In genomic region chrX:11591391-11592187, GRCm38 (mm10) we compare ENCODE assay signal across 9 mouse cellular contexts.
DNase-seq lines count a peak whose midpoint lies in the region; ATAC-seq and TF ChIP-seq lines count a peak whose summit lies in the region.
"Had no signal": no experiment of that assay in that cellular context is flagged by ENCODE, and none has a peak within 500 bp of the region (broad histone marks: within the 10 kb centered on the region; RNA-seq: fewer than 3 reads in every experiment).

No protein-coding gene starts in this region.

- no peak for TF ChIP-seq POLR2A in embryonic fibroblast, embryonic 13.5 days (IDR thresholded peaks at IDR 0.05; ENCODE audit: low read depth, low read length)

- no peaks in the 10 kb centered on the region for H3K9me3 ChIP-seq in midbrain, embryonic 10.5 days (replicated peaks)
- no peaks in the 10 kb centered on the region for H3K9me3 ChIP-seq in midbrain, embryonic 16.5 days (replicated peaks; ENCODE audit: control insufficient read depth, low read length, poor library complexity, severe bottlenecking)
- H3K9me3 ChIP-seq in stomach, embryonic 16.5 days (replicated peaks; ENCODE audit: control insufficient read depth, low read length), result no peaks in the 10 kb centered on the region; the same call in 1 of the 2 replicates
- H3K9me3 ChIP-seq: lung, embryonic 15.5 days had no signal

- peaks cover 100% of the 10 kb centered on the region for H3K27me3 ChIP-seq in midbrain, embryonic 10.5 days (ENCODE audit: low read depth, poor library complexity, severe bottlenecking)
- peaks cover 2% of the 10 kb centered on the region; the same call in 1 of the 2 replicates for H3K27me3 ChIP-seq in midbrain, embryonic 16.5 days (ENCODE audit: control insufficient read depth, insufficient read depth, low read depth, low read length)
- H3K27me3 ChIP-seq in stomach, embryonic 16.5 days (ENCODE audit: control insufficient read depth, insufficient read depth, low read length), result peaks cover 6% of the 10 kb centered on the region; the same call in 1 of the 2 replicates
- H3K27me3 ChIP-seq: lung, embryonic 15.5 days had no signal

- intact Hi-C loops in heart, postnatal 14 days (cut with DNase I), result no loop called here

- TF ChIP-seq CTCF in embryonic fibroblast, embryonic 13.5 days (IDR thresholded peaks at IDR 0.05; ENCODE audit: borderline replicate concordance, insufficient read depth, low read length), result peak; percentile 17; the same call in 1 of the 2 replicates

- no peak overlapping the region for H3K27ac ChIP-seq in midbrain, embryonic 10.5 days (replicated peaks)
- no peak overlapping the region for H3K27ac ChIP-seq in midbrain, embryonic 16.5 days (ENCODE audit: low read length)
- H3K27ac ChIP-seq in embryonic fibroblast, embryonic 13.5 days (ENCODE audit: insufficient read depth, low read length), result no peak overlapping the region
- no peak overlapping the region for H3K27ac ChIP-seq in stomach, embryonic 16.5 days (ENCODE audit: low read length)
- H3K27ac ChIP-seq: lung, embryonic 15.5 days had no signal

- 24% methylated on average over 10 of the region's 10 CpGs for WGBS in midbrain, embryonic 10.5 days
- WGBS in midbrain, embryonic 16.5 days, result 33% methylated on average over 10 of the region's 10 CpGs
- WGBS in stomach, embryonic 16.5 days, result 34% methylated on average over 10 of the region's 10 CpGs

- H3K4me1 ChIP-seq in midbrain, embryonic 10.5 days, result peaks cover 26% of the 10 kb centered on the region
- H3K4me1 ChIP-seq in midbrain, embryonic 16.5 days (ENCODE audit: control insufficient read depth, insufficient read depth, low read length), result peaks cover 3% of the 10 kb centered on the region; the same call in 1 of the 2 replicates
- H3K4me1 ChIP-seq in embryonic fibroblast, embryonic 13.5 days (ENCODE audit: control insufficient read depth, insufficient read depth, low read length), result 0 out of 2 replicates have a peak, but pooled peaks cover 4% of the 10 kb centered on the region
- H3K4me1 ChIP-seq in stomach, embryonic 16.5 days (ENCODE audit: control insufficient read depth, insufficient read depth, low read length), result 0 out of 2 replicates have a peak, but pooled peaks cover 9% of the 10 kb centered on the region

- peak; percentile 2 to 23 for DNase-seq in heart, postnatal 14 days
- no peak for DNase-seq in heart, adult 9 months (ENCODE audit: low spot score in 2 of 2)
- DNase-seq in midbrain, embryonic 10.5 days (ENCODE audit: low spot score), result peak; percentile 38
- no peak for DNase-seq in right cerebral cortex, adult 18-20 months
- DNase-seq in T-cell, adult 2 months (ENCODE audit: low spot score), result no peak

- peak overlapping the region; percentile 18; the same call in 1 of the 2 replicates for H3K4me3 ChIP-seq in midbrain, embryonic 10.5 days
- H3K4me3 ChIP-seq in midbrain, embryonic 16.5 days (ENCODE audit: low read depth, low read length), result no peak overlapping the region
- H3K4me3 ChIP-seq in embryonic fibroblast, embryonic 13.5 days (ENCODE audit: insufficient read depth, low read length), result no peak overlapping the region
- no peak overlapping the region for H3K4me3 ChIP-seq in stomach, embryonic 16.5 days (replicated peaks; ENCODE audit: low read length)
- H3K4me3 ChIP-seq: lung, embryonic 15.5 days had no signal

- ATAC-seq in midbrain, embryonic 16.5 days, result no peak
- 0 out of 2 replicates have a peak, but pooled peaks have one; percentile 47 for ATAC-seq in stomach, embryonic 16.5 days (ENCODE audit: insufficient read depth, low FRiP score)

- no peaks in the 10 kb centered on the region for H3K36me3 ChIP-seq in midbrain, embryonic 10.5 days
- no peaks in the 10 kb centered on the region for H3K36me3 ChIP-seq in midbrain, embryonic 16.5 days (ENCODE audit: control insufficient read depth, insufficient read depth, low read length)
- H3K36me3 ChIP-seq in stomach, embryonic 16.5 days (ENCODE audit: control insufficient read depth, insufficient read depth, low read length), result no peaks in the 10 kb centered on the region
- H3K36me3 ChIP-seq: lung, embryonic 15.5 days had no signal

- no peak overlapping the region for H3K9ac ChIP-seq in midbrain, embryonic 16.5 days (ENCODE audit: low read depth, low read length)
- no peak overlapping the region for H3K9ac ChIP-seq in stomach, embryonic 16.5 days (ENCODE audit: low read length)
- H3K9ac ChIP-seq: lung, embryonic 15.5 days had no signal

- H3K4me2 ChIP-seq in midbrain, embryonic 16.5 days (ENCODE audit: low read length), result no peak overlapping the region
- no peak overlapping the region for H3K4me2 ChIP-seq in stomach, embryonic 16.5 days (ENCODE audit: low read depth, low read length)
- H3K4me2 ChIP-seq: lung, embryonic 15.5 days had no signal

Comparison
In these comparisons a context has a peak if more than half of its experiments do, and no peak if none do; other contexts are left out.
1. DNase-seq: peak in heart, postnatal 14 days (2 of 2) and midbrain, embryonic 10.5 days (single experiment); none in heart, adult 9 months (0 of 2), right cerebral cortex, adult 18-20 months (single experiment) and T-cell, adult 2 months (single experiment).